Mouse (Mus musculus): ENCODE measurements around the gene Ovol3.
"Not testable (repeated sequence)": the region's sequence is repeated elsewhere in the genome, so short reads cannot be mapped to it uniquely, and the experiment has no call there.

The Ovol3 gene

GRCm38 (mm10) chr7:30231669-30232454, 3.7 kb downstream of the Ovol3 start, which contains the start of the genes Polr2i and Tbcb:
Gene Polr2i (plus strand): TSS chr7:30231948.
Gene Tbcb (minus strand): TSS chr7:30232272.
- in situ Hi-C loops (cut with MboI; ENCODE audit: low pct_unique_long_range_greater_than_20kb in 1 of 2, low sequenced_read_pairs in 2 of 2, unreplicated experiment in 1 of 2), result no loop called here

- in situ Hi-C loops (cut with MboI; ENCODE audit: low pct_unique_long_range_greater_than_20kb in 1 of 2, low sequenced_read_pairs in 2 of 2, unreplicated experiment in 1 of 2), result no loop called here
Observed at GRCm38 (mm10) chr7:30231328-30231668, 4.2 kb downstream of the Ovol3 start.

GRCm38 (mm10) chr7:30224206-30224605, 11.3 kb downstream of the Ovol3 start:
- in situ Hi-C loops (cut with MboI; ENCODE audit: low pct_unique_long_range_greater_than_20kb in 1 of 2, low sequenced_read_pairs in 2 of 2, unreplicated experiment in 1 of 2), result no loop called here

DNA sequence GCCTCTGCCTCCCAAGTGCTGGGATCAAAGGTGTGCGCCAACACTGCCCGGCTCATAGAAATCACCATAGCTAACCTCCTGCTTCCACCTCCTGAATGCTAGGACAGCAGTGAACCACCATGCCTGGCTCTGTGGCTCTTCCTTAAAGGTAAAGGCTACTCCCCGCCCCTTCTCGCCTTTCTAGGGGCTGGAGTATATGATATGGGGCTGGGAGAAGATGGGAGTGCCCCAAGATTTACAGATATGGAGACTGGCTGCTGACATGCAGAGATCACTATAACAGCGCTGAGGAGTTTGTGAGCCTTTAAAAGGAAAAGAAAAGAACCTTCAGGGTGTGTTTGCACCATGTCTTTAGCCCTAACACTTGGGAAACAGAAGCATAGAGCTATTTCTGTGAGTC, 13.3 kb downstream of the Ovol3 start:
- in situ Hi-C loops (cut with MboI; ENCODE audit: low pct_unique_long_range_greater_than_20kb in 1 of 2, low sequenced_read_pairs in 2 of 2, unreplicated experiment in 1 of 2), result no loop called here

- in situ Hi-C loops (cut with MboI; ENCODE audit: low pct_unique_long_range_greater_than_20kb in 1 of 2, low sequenced_read_pairs in 2 of 2, unreplicated experiment in 1 of 2), result no loop called here
Observed at GRCm38 (mm10) chr7:30221433-30221832, 14.1 kb downstream of the Ovol3 start.

DNA sequence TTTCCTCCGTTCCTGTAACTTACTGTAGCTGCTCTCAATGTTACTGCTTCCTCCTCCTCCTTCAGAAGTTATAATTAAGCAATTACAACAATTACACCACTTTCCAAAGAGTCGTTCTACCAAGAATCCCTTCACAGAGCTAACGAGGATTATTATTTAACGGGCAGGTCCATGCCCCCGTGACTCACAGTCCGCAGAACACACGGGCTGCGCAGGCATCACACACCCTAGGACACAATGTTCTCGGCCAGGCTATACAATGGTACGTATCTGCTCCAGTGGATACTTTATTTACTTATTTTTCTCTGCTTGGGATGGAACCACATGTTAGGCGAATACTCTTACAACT, 15.5 kb downstream of the Ovol3 start:
- in situ Hi-C loops (cut with MboI; ENCODE audit: low pct_unique_long_range_greater_than_20kb in 1 of 2, low sequenced_read_pairs in 2 of 2, unreplicated experiment in 1 of 2), result no loop called here

DNA sequence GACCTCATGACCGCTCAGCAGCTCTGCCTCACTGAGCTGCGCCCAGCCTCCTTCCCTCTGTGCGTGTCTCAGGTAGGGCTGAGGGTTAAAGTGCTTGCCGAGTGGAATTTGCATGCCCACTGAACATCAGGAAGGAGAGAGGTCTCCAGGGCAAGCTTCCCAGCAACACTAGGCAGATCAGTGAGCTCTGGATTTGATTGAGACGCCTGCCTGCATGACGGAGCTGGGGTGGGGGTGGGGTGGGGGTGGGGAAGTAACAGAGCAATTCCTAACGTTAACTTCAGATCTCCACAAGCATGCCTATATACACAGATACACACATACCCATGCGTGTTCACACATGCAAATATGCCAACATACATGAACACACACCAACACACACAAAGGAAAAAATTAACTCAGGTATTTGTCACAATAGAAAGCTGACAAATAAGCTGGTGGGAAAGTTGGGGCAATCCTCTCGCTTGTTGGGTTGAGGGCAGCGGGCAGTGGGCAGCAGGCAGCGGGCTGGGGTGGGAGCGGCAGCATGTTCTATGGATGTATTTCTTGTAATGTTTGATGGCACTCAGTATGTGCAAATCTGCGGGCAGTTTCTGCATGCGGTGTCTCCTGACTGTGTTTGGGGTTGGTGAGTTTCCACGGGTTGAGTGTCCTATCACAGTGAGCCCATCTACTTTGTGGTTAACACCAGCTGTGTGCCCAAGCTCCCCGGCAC, 16.1 kb downstream of the Ovol3 start:
- in situ Hi-C loops (cut with MboI; ENCODE audit: low pct_unique_long_range_greater_than_20kb in 1 of 2, low sequenced_read_pairs in 2 of 2, unreplicated experiment in 1 of 2), result loop anchor here in 1 of 2 experiments (5.0 kb wide), 1 partner anchor 37 kb away; the partner anchor contains the start of gene Cox7a1

DNA sequence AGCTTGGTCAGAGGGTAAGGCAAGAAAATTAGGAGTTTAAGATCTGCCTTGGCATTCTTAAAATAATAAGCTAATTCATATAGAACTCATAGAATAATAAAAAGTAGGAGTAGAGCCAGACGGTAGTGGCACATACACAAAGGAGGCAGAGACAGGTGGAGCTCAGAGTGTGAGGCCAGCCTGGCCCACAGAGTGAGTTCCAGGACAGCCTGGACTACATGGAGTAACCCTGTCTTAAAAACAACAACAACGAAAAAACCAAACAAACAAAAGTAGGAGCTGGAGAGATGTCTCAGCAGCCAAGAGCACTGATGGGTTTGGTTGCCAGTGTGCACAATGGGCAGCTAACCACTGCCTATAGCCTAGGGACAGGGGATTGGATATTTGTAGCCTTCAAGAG, 18.2 kb downstream of the Ovol3 start:
- in situ Hi-C loops (cut with MboI; ENCODE audit: low pct_unique_long_range_greater_than_20kb in 1 of 2, low sequenced_read_pairs in 2 of 2, unreplicated experiment in 1 of 2), result loop anchor here in 1 of 2 experiments (5.0 kb wide), 1 partner anchor 35 kb away; the partner anchor contains the start of gene Cox7a1

GRCm38 (mm10) chr7:30216723-30217151, 18.8 kb downstream of the Ovol3 start:
- in situ Hi-C loops (cut with MboI; ENCODE audit: low pct_unique_long_range_greater_than_20kb in 1 of 2, low sequenced_read_pairs in 2 of 2, unreplicated experiment in 1 of 2), result loop anchor here in 1 of 2 experiments (5.0 kb wide), 1 partner anchor 34 kb away; the partner anchor contains the start of gene Cox7a1

DNA sequence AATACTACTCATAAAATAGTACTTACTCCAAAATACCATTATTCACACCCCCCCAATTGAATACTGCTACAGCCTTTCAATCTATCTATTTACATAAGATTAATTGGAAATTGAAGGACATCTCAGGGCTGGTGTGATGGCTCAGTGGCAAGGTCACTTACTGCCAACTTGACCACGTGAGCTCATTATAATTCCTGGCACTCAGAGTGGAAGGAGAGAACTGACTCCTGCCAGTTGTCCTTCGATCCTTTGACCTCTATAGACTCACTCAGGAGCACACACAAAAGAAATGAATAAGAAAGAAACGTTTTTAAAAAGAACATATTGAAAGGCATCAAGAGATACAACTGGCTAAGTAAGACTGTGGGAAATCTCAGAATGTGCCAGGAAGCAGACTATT, 19.6 kb downstream of the Ovol3 start:
- in situ Hi-C loops (cut with MboI; ENCODE audit: low pct_unique_long_range_greater_than_20kb in 1 of 2, low sequenced_read_pairs in 2 of 2, unreplicated experiment in 1 of 2), result loop anchor here in 1 of 2 experiments (5.0 kb wide), 1 partner anchor 34 kb away; the partner anchor contains the start of gene Cox7a1

DNA sequence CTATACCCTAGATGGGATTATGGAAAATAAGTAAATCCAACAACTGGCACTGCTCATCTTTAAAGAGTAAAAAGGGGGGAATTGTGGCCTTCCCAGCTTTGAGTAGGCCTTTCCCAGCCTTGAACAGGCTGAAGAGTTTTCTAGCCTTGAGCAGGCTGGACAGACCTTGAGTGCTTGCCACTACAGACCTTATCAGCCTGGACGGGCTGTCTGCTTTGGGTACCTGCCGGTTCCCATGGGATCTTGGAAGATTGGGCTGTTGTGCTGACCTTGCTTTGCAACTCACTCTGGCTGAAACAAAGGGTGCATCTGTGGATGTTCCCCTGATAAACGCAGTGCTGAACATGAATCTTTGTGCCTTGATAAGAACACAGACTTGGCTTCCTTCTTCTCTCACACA, 21.6 kb downstream of the Ovol3 start:
- in situ Hi-C loops (cut with MboI; ENCODE audit: low pct_unique_long_range_greater_than_20kb in 1 of 2, low sequenced_read_pairs in 2 of 2, unreplicated experiment in 1 of 2), result loop anchor here in 1 of 2 experiments (5.0 kb wide), 1 partner anchor 37 kb away; no protein-coding TSS in a partner anchor

DNA sequence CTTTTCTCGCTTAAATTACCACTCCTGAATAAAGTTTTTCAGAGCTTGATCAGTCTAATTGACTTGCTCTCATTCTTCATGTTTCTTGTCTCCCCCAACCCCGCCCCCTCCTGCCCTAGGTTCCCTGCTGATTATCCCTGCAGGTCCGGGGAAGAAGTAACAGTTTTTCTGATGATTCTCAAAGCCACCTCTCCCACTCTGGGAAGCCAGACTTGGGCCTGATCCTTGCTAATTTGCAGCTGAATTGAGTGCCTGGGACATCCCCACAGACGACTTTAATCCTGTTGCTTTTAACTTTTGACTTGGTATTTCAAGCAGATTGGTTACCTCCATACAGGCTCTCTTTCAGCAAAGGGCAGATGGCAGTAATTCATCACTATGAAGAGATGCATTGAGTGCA, 24.5 kb downstream of the Ovol3 start:
- in situ Hi-C loops (cut with MboI; ENCODE audit: low pct_unique_long_range_greater_than_20kb in 1 of 2, low sequenced_read_pairs in 2 of 2, unreplicated experiment in 1 of 2), result loop anchor here in 1 of 2 experiments (5.0 kb wide), 1 partner anchor 34 kb away; no protein-coding TSS in a partner anchor

- in situ Hi-C loops (cut with MboI; ENCODE audit: low pct_unique_long_range_greater_than_20kb in 1 of 2, low sequenced_read_pairs in 2 of 2, unreplicated experiment in 1 of 2), result not testable (repeated sequence)
Observed at GRCm38 (mm10) chr7:30206364-30206763, 29.2 kb downstream of the Ovol3 start.

GRCm38 (mm10) chr7:30205383-30205782, 30.1 kb downstream of the Ovol3 start:
- in situ Hi-C loops (cut with MboI; ENCODE audit: low pct_unique_long_range_greater_than_20kb in 1 of 2, low sequenced_read_pairs in 2 of 2, unreplicated experiment in 1 of 2), result no loop called here

DNA sequence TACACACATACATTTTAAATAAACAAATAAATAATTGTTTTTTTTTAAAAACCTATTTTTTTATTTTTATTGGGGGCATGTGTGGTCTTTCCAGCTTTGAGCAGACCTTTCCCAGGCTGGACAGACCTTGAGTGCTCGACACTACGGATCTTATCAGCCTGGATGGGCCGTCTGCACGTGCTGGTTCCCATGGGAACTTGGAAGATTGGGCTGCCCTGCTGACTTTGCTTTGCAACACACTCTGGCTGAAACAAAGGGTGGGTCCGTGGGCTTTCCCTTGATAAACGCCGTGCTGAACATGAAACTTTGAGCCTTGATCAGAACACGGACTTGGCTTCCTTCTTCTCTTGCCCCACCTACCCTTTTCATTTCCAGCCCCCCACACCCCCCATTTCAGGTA, 31.1 kb downstream of the Ovol3 start:
- in situ Hi-C loops (cut with MboI; ENCODE audit: low pct_unique_long_range_greater_than_20kb in 1 of 2, low sequenced_read_pairs in 2 of 2, unreplicated experiment in 1 of 2), result no loop called here

DNA sequence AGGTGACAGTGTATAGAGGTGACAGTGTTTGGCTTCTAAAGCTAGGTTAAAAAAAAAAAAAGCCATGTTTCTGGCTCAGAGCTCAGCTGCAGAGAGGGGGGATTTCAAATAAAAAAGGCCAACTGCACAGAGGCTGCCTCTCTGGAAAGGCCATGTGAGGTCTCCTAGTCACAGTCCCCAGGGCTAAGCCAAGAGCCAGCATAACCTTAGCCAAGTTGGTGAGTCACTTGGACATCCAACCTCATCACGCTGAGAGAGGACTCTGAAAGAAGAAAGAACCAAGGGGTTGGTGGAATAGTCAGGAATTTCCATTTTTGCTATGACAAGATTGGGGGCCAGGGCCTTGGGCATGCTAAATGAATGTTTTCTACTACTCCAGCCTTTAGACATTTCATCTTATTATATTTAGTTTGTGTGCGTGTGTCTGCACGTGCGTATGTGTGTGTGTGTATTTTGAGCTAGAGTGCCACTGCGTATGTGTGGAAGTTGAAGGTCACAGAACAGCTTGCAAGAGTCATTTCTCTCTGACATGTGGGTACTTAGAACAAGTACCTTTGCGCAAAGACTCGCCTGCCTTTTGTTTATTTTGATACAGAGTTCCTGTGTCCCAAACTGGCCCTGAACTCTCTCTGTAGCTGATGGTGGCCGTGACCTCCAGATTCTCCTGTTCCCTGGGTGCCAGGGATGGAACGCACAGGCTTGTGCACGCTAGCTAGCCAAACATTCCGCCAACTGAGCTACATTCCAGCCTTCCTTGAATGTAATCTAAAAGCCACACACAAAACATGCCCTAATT, 32.4 kb downstream of the Ovol3 start:
- in situ Hi-C loops (cut with MboI; ENCODE audit: low pct_unique_long_range_greater_than_20kb in 1 of 2, low sequenced_read_pairs in 2 of 2, unreplicated experiment in 1 of 2), result no loop called here

DNA sequence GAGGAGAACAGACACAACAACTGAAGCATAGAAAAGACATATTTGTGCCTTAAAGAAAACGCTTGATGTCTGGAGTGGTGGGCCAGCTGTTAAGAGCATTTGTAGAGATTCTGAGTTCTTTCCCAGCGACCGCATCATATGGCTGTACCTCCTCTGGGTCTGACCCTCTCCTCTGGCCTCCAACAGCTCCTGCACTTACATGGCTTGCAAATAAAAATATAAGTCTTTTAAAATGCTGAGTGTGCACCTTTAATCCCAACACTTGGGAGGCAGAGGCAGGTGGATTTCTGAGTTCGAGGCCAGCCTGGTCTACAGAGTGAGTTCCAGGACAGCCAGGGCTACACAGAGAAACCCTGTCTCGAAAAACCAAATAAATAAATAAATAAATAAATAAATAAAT, 34.9 kb downstream of the Ovol3 start:
- in situ Hi-C loops (cut with MboI; ENCODE audit: low pct_unique_long_range_greater_than_20kb in 1 of 2, low sequenced_read_pairs in 2 of 2, unreplicated experiment in 1 of 2), result not testable (repeated sequence)

GRCm38 (mm10) chr7:30200200-30200599, 35.3 kb downstream of the Ovol3 start:
- in situ Hi-C loops (cut with MboI; ENCODE audit: low pct_unique_long_range_greater_than_20kb in 1 of 2, low sequenced_read_pairs in 2 of 2, unreplicated experiment in 1 of 2), result no loop called here
